ENCODE assay signal across 27 mouse cellular contexts in the genomic region with DNA sequence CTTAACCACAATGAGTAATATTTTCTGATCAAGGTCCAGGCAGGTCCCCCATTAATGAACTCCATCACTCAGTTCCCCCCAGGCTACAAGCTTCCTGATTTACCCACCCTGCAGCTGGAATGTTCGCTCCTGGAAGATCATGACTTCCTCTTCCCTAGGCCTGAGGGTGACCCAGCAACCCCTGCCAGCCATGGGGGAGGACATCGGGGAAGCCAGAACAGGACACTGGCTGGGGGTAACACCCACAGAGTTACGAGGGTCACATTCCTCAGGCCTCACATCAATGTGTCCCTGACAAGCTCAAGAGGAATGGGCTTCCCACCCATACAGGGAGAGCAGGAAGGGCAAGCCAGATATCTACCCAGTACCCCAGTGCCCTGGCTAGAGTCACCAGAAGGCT. TPM values are rescaled to one million over a fixed set of nuclear protein-coding genes. Genes with fewer than 3 reads are reported as not detected.
DNase-seq lines count a peak whose midpoint lies in the region; ATAC-seq and TF ChIP-seq lines count a peak whose summit lies in the region.
"Had no signal": no experiment of that assay in that cellular context is flagged by ENCODE, and none has a peak within 500 bp of the region (broad histone marks: within the 10 kb centered on the region; RNA-seq: fewer than 3 reads in every experiment).

No protein-coding gene starts in this region.

- no peak for DNase-seq in heart, postnatal 25 days (ENCODE audit: low spot score)
- peak; percentile 49 for DNase-seq in lung, postnatal 10 days
- no peak for DNase-seq in lung, postnatal 0 days (ENCODE audit: low spot score)
- no peak for DNase-seq in left cerebral cortex, postnatal 14 days (ENCODE audit: low spot score in 2 of 2)
- DNase-seq: adrenal gland, postnatal 10 days; adrenal gland, postnatal 36 days; cerebellum, adult 18-20 months; cerebellum, adult 9-10 months; cerebellum, postnatal 14 days; gastrocnemius, postnatal 10 days; gastrocnemius, postnatal 36 days; heart, adult 2 months; heart, postnatal 10 days had no signal

- H3K27me3 ChIP-seq in heart, embryonic 15.5 days = peaks cover 13% of the 10 kb centered on the region
- H3K27me3 ChIP-seq in kidney, embryonic 14.5 days (ENCODE audit: control insufficient read depth, insufficient read depth, low read length) = peaks cover 2% of the 10 kb centered on the region
- peaks cover 16% of the 10 kb centered on the region for H3K27me3 ChIP-seq in kidney, embryonic 15.5 days
- H3K27me3 ChIP-seq in lung, postnatal 0 days (replicated peaks; ENCODE audit: insufficient read depth, low read length) = no peaks in the 10 kb centered on the region

- intact Hi-C loops in heart, postnatal 25 days (cut with DNase I) = no loop called here
- intact Hi-C loops in left cerebral cortex, postnatal 14 days (cut with DNase I) = no loop called here

- 47% methylated on average over 3 of the region's 3 CpGs for WGBS in heart, embryonic 15.5 days
- 47% methylated on average over 3 of the region's 3 CpGs for WGBS in kidney, embryonic 14.5 days
- WGBS in kidney, embryonic 15.5 days = 42% methylated on average over 3 of the region's 3 CpGs
- WGBS in lung, postnatal 0 days = 46% methylated on average over 3 of the region's 3 CpGs

- H3K36me3 ChIP-seq in heart, embryonic 15.5 days = no peaks in the 10 kb centered on the region
- no peaks in the 10 kb centered on the region for H3K36me3 ChIP-seq in kidney, embryonic 14.5 days (ENCODE audit: control insufficient read depth, insufficient read depth, low read length)
- no peaks in the 10 kb centered on the region for H3K36me3 ChIP-seq in kidney, embryonic 15.5 days
- H3K36me3 ChIP-seq in lung, postnatal 0 days (ENCODE audit: insufficient read depth, low read length) = no peaks in the 10 kb centered on the region
- H3K36me3 ChIP-seq: forebrain, embryonic 10.5 days; heart, embryonic 10.5 days had no signal

- H3K9me3 ChIP-seq in heart, embryonic 15.5 days (replicated peaks) = no peaks in the 10 kb centered on the region
- no peaks in the 10 kb centered on the region for H3K9me3 ChIP-seq in kidney, embryonic 14.5 days (ENCODE audit: control insufficient read depth, low read length)
- H3K9me3 ChIP-seq in kidney, embryonic 15.5 days (replicated peaks) = no peaks in the 10 kb centered on the region
- no peaks in the 10 kb centered on the region for H3K9me3 ChIP-seq in lung, postnatal 0 days (ENCODE audit: low read length)
- H3K9me3 ChIP-seq: forebrain, embryonic 10.5 days; forebrain, embryonic 13.5 days; heart, embryonic 10.5 days had no signal

- TF ChIP-seq CTCF in lung, postnatal 0 days (IDR thresholded peaks at IDR 0.05) = no peak

- no peak overlapping the region for H3K4me3 ChIP-seq in heart, embryonic 15.5 days
- H3K4me3 ChIP-seq in kidney, embryonic 14.5 days (ENCODE audit: low read length) = no peak overlapping the region
- H3K4me3 ChIP-seq in kidney, embryonic 15.5 days (replicated peaks) = no peak overlapping the region
- H3K4me3 ChIP-seq in lung, postnatal 0 days (ENCODE audit: low read depth, low read length) = no peak overlapping the region
- H3K4me3 ChIP-seq: forebrain, embryonic 10.5 days; forebrain, embryonic 13.5 days; heart, adult 2 months; heart, embryonic 10.5 days had no signal

- TF ChIP-seq EP300 in lung, postnatal 0 days (IDR thresholded peaks at IDR 0.05) = no peak

- no peak overlapping the region for H3K4me2 ChIP-seq in heart, embryonic 15.5 days
- H3K4me2 ChIP-seq in kidney, embryonic 14.5 days (replicated peaks; ENCODE audit: low read depth, low read length) = no peak overlapping the region
- H3K4me2 ChIP-seq in kidney, embryonic 15.5 days = no peak overlapping the region
- no peak overlapping the region for H3K4me2 ChIP-seq in lung, postnatal 0 days (replicated peaks; ENCODE audit: low read depth, low read length)
- H3K4me2 ChIP-seq: forebrain, embryonic 13.5 days; hindbrain, embryonic 14.5 days had no signal

- H3K27ac ChIP-seq in heart, embryonic 15.5 days = 0 out of 2 replicates have a peak overlapping the region, but pooled peaks have one; percentile 7
- no peak overlapping the region for H3K27ac ChIP-seq in kidney, embryonic 14.5 days (ENCODE audit: low read depth, low read length)
- no peak overlapping the region for H3K27ac ChIP-seq in kidney, embryonic 15.5 days
- H3K27ac ChIP-seq in lung, postnatal 0 days (ENCODE audit: low read length) = no peak overlapping the region
- H3K27ac ChIP-seq: forebrain, embryonic 10.5 days; forebrain, embryonic 13.5 days; heart, adult 2 months; heart, embryonic 10.5 days; hindbrain, embryonic 14.5 days; hindbrain, postnatal 0 days had no signal

- 0 out of 2 replicates have a peak, but pooled peaks cover 10% of the 10 kb centered on the region for H3K4me1 ChIP-seq in heart, embryonic 15.5 days (replicated peaks)
- H3K4me1 ChIP-seq in kidney, embryonic 14.5 days (ENCODE audit: control insufficient read depth, insufficient read depth, low read length) = no peaks in the 10 kb centered on the region
- peaks cover under 1% of the 10 kb centered on the region; the same call in 1 of the 2 replicates for H3K4me1 ChIP-seq in kidney, embryonic 15.5 days
- H3K4me1 ChIP-seq in lung, postnatal 0 days (ENCODE audit: insufficient read depth, low read depth, low read length) = no peaks in the 10 kb centered on the region
- H3K4me1 ChIP-seq: forebrain, embryonic 10.5 days; forebrain, embryonic 13.5 days had no signal

- no peak overlapping the region for H3K9ac ChIP-seq in heart, embryonic 15.5 days
- 0 out of 2 replicates have a peak overlapping the region, but pooled peaks have one; percentile 4 for H3K9ac ChIP-seq in kidney, embryonic 14.5 days (ENCODE audit: low read depth, low read length)
- H3K9ac ChIP-seq in kidney, embryonic 15.5 days = no peak overlapping the region
- H3K9ac ChIP-seq in lung, postnatal 0 days (replicated peaks; ENCODE audit: low read depth) = no peak overlapping the region
- H3K9ac ChIP-seq: forebrain, embryonic 13.5 days; hindbrain, embryonic 14.5 days had no signal

- ATAC-seq in heart, embryonic 15.5 days (replicated peaks; ENCODE audit: insufficient number of reproducible peaks, insufficient read depth, low FRiP score, low read depth) = no peak
- ATAC-seq in kidney, embryonic 14.5 days (ENCODE audit: low FRiP score, low TSS enrichment) = no peak
- ATAC-seq in kidney, embryonic 15.5 days (replicated peaks; ENCODE audit: low FRiP score) = no peak
- ATAC-seq in lung, postnatal 0 days = no peak
- ATAC-seq: CD4-positive, CD25-positive, alpha-beta regulatory T cell, adult 4 months; forebrain, embryonic 13.5 days; forebrain, embryonic 16.5 days; hindbrain, postnatal 0 days; inflammation-experienced regulatory T-cells, adult 6 months had no signal

RNA-seq across cellular contexts. Expression of a gene that starts 6.3 kb away (rescaled TPM):
- polyA plus RNA-seq in heart, embryonic 15.5 days (2015; fragmentation: Nextera tagmentation; extraction: Ambion mirVana) = 7.3 and 8.5 TPM in 2 replicates
- 10 to 100 TPM; 15.1 to 16.1 TPM for total RNA-seq in heart, postnatal 25 days (2021)
- polyA plus RNA-seq in kidney, embryonic 14.5 days (2014; fragmentation: Nextera tagmentation; extraction: Ambion mirVana) = 2.3 and 3.6 TPM in 2 replicates
- polyA plus RNA-seq in kidney, embryonic 15.5 days (2015; fragmentation: Nextera tagmentation; extraction: Ambion mirVana) = 6.1 and 6.9 TPM in 2 replicates
- polyA plus RNA-seq in lung, postnatal 0 days (2015; fragmentation: Nextera tagmentation; extraction: Ambion mirVana) = 3.1 and 3.9 TPM in 2 replicates
- total RNA-seq in left cerebral cortex, postnatal 14 days (2021) = 10 to 100 TPM in 1 of 2 experiments, 1 to 10 TPM in 1; 9.8 to 10.0 TPM

RNA-seq across cellular contexts. Expression of a gene that starts 13.2 kb away (rescaled TPM):
- 0.77 TPM in 2 replicates for polyA plus RNA-seq in heart, embryonic 15.5 days (2015; fragmentation: Nextera tagmentation; extraction: Ambion mirVana)
- 1 to 10 TPM in 1 of 2 experiments, under 1 TPM in 1; 0.98 to 1.5 TPM for total RNA-seq in heart, postnatal 25 days (2021)
- 0.11 and 0.28 TPM in 2 replicates for polyA plus RNA-seq in kidney, embryonic 14.5 days (2014; fragmentation: Nextera tagmentation; extraction: Ambion mirVana)
- 0.22 and 0.27 TPM in 2 replicates for polyA plus RNA-seq in kidney, embryonic 15.5 days (2015; fragmentation: Nextera tagmentation; extraction: Ambion mirVana)
- 1.8 and 2.5 TPM in 2 replicates for polyA plus RNA-seq in lung, postnatal 0 days (2015; fragmentation: Nextera tagmentation; extraction: Ambion mirVana)
- total RNA-seq in left cerebral cortex, postnatal 14 days (2021) = 10 to 100 TPM in 1 of 2 experiments, 1 to 10 TPM in 1; 7.9 to 14.2 TPM
- total RNA-seq: granulocyte monocyte progenitor cell, adult 5-6 weeks; hematopoietic stem cell, adult 5-6 weeks had no signal
- polyA plus RNA-seq: CD4-positive, CD25-positive, alpha-beta regulatory T cell, adult 4 months; embryonic facial prominence, embryonic 11.5 days; forebrain, embryonic 10.5 days; forebrain, embryonic 13.5 days; heart, embryonic 10.5 days; inflammation-experienced regulatory T-cells, adult 6 months had no signal

RNA-seq across cellular contexts. Expression of a gene that starts 22.2 kb away (rescaled TPM):
- polyA plus RNA-seq in heart, embryonic 15.5 days (2015; fragmentation: Nextera tagmentation; extraction: Ambion mirVana) = 109 and 125 TPM in 2 replicates
- total RNA-seq in heart, postnatal 25 days (2021) = 10 to 100 TPM; 85.4 to 92.6 TPM
- 132 and 149 TPM in 2 replicates for polyA plus RNA-seq in kidney, embryonic 14.5 days (2014; fragmentation: Nextera tagmentation; extraction: Ambion mirVana)
- polyA plus RNA-seq in kidney, embryonic 15.5 days (2015; fragmentation: Nextera tagmentation; extraction: Ambion mirVana) = 117 and 120 TPM in 2 replicates
- polyA plus RNA-seq in lung, postnatal 0 days (2015; fragmentation: Nextera tagmentation; extraction: Ambion mirVana) = 151 and 168 TPM in 2 replicates
- 100 to 1,000 TPM; 113 to 118 TPM for total RNA-seq in left cerebral cortex, postnatal 14 days (2021)

RNA-seq across cellular contexts. Expression of a gene that starts 32.5 kb away (rescaled TPM):
- polyA plus RNA-seq in heart, embryonic 15.5 days (2015; fragmentation: Nextera tagmentation; extraction: Ambion mirVana) = 99.8 and 114 TPM in 2 replicates
- total RNA-seq in heart, postnatal 25 days (2021) = 100 to 1,000 TPM; 118 to 122 TPM
- polyA plus RNA-seq in kidney, embryonic 14.5 days (2014; fragmentation: Nextera tagmentation; extraction: Ambion mirVana) = 113 and 128 TPM in 2 replicates
- 99.6 and 102 TPM in 2 replicates for polyA plus RNA-seq in kidney, embryonic 15.5 days (2015; fragmentation: Nextera tagmentation; extraction: Ambion mirVana)
- polyA plus RNA-seq in lung, postnatal 0 days (2015; fragmentation: Nextera tagmentation; extraction: Ambion mirVana) = 60.0 and 74.0 TPM in 2 replicates
- 10 to 100 TPM; 38.5 to 39.9 TPM for total RNA-seq in left cerebral cortex, postnatal 14 days (2021)

RNA-seq across cellular contexts. Expression of a gene that starts 33.6 kb away (rescaled TPM):
- 64.8 and 65.2 TPM in 2 replicates for polyA plus RNA-seq in heart, embryonic 15.5 days (2015; fragmentation: Nextera tagmentation; extraction: Ambion mirVana)
- total RNA-seq in heart, postnatal 25 days (2021) = 100 to 1,000 TPM; 626 to 647 TPM
- polyA plus RNA-seq in kidney, embryonic 14.5 days (2014; fragmentation: Nextera tagmentation; extraction: Ambion mirVana) = 0.33 and 0.51 TPM in 2 replicates
- polyA plus RNA-seq in kidney, embryonic 15.5 days (2015; fragmentation: Nextera tagmentation; extraction: Ambion mirVana) = 0.60 and 0.66 TPM in 2 replicates
- 0.92 and 1.5 TPM in 2 replicates for polyA plus RNA-seq in lung, postnatal 0 days (2015; fragmentation: Nextera tagmentation; extraction: Ambion mirVana)
- total RNA-seq in left cerebral cortex, postnatal 14 days (2021) = 1 to 10 TPM; 1.5 to 1.9 TPM
- total RNA-seq: granulocyte monocyte progenitor cell, adult 5-6 weeks had no signal
- polyA plus RNA-seq: CD4-positive, CD25-positive, alpha-beta regulatory T cell, adult 4 months; inflammation-experienced regulatory T-cells, adult 6 months had no signal
